Mouse (Mus musculus) gastrocnemius, postnatal 36 days (tissue): Measurements from ENCODE around the gene Hoxd13. TPM values are rescaled to one million over a fixed set of nuclear protein-coding genes. Genes with fewer than 3 reads are reported as not detected.

ENCODE experiments used
- DNase-seq, 2 experiments: peaks; one replicate each; pipeline ENCODE4 v3.0.0; 2022
- intact Hi-C: fragments of 180-260 bp; cut with DNase I; formaldehyde crosslinking; loops from one replicate; pipeline ENCODE4 v1.15.1; 2025
- total RNA-seq, 2 experiments: library from RNA; stranded (reverse); gene quantifications; 2 replicates each; pipeline ENCODE4 v1.2.3; 2021

Hoxd13 gene
- total RNA-seq, 2 experiments from 2014 or later: not detected

GRCm38 (mm10) chr2:74678891-74679595 lies 10.9 kb downstream of the Hoxd13 start, which contains the start of gene Hoxd11:
Hoxd11 (plus strand) TSS chr2:74679557.
- intact Hi-C loops: no loop called here
- DNase-seq: no peak

DNA sequence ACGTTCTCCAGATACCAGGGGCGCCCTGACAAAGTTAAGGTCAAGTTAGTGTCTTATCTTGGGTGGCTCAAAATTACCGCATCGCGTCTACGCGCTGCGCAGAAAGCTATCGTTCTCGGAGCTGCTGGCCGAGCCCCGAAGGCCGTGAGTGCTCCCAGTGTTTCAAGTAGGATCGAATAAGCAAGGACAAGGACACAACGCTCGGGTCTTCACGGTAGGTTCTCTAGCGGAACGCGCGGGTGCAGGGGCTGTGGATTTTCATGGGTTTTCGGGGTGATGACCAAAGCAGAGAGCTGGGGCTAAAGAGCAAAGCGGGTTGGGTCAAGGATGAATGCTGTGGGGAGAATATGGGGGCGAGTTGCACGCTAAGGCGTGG lies 11.5 kb downstream of the Hoxd13 start:
- DNase-seq: no peak
- intact Hi-C loops: no loop called here

GRCm38 (mm10) chr2:74679980-74680379 lies 11.9 kb downstream of the Hoxd13 start:
- DNase-seq: no peak
- intact Hi-C loops: no loop called here

DNA sequence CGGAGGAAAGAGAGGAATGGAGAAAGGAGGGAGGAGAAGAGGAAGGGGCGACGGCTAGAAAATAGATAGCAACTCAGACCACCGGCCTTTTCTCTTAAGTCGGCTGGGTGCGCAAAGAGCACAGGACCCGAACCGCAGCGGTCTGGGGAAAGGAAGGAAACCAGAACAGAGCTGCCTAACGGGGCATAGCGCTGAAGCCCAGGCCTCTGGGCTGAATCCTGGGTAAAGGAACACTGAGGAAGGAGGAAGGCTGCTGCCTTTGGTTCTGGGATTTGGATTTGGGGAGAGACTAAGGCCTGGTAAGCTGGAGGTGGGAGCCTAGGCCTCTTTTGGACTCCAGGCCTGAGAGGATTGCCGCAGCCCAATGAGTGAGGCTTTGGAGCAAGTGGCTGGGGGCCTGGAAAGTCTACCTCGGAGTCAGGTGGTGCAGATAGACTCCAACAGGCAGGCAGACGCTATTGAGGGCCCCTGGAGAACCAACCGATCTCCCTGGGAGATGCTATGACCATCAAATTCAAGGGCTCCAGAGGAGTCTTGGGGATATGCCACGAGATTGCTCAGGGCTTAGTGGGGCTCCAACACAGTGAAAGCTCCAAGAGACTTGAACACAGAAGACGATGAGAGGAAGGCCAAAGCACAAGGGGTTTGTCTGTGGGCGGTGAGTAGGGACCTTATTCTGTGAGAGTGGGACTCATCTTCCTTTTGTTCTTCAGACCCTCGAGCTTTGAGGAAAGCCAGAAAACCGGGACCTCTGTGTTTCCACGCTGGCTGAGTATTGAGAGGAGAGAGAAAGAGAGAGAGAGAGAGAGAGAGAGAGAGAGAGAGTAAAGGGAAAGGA lies 12.7 kb downstream of the Hoxd13 start:
- intact Hi-C loops: no loop called here
- no peak for DNase-seq

DNA sequence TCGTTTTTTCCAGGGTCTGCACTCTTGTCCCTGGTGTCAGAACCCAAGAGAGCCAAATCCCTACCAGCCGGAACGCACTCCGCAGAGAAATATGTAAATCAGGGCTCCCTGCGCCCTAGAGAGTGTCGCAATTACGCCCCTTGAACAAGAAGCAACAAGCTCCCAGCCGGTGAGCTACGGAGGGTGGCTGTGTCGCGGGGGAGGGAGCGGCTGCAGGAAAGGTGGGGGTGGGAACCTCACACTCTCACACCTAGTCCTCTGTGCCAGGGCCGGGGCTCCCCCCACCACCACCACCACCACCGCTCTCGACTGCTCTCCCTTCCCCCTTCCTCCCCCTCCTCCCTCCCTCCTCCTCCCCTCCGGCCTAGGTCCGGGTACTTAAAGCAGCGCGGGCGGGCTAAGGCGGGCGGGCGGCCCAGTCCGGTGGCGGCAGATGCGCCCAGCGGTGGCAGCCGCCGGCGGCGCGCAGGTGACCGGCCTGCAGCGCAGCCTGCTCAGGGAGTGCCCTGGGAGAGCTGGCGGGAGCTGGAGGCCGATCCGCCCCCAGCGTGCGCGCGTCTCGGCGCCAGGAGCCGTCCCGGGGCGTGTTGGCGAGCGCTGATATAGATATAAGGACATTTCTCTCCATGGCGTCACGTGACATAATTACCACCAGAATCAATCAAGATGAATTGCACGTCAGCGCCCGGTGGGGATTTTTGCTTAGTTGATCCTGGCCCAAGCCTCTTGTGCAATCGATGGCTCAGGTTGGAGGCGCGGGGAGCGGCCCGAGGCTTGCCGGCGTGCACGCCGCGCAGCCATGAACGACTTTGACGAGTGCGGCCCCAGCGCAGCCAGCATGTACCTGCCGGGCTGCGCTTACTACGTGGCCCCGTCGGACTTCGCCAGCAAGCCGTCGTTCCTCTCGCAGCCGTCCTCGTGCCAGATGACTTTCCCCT lies 13.8 kb downstream of the Hoxd13 start:
- intact Hi-C loops: no loop called here
- no peak for DNase-seq

- no peak for DNase-seq
These were observed 14.7 kb downstream of the Hoxd13 start for GRCm38 (mm10) chr2:74682796-74683195.

GRCm38 (mm10) chr2:74683471-74683951 lies 15.4 kb downstream of the Hoxd13 start:
- intact Hi-C loops: no loop called here
- no peak for DNase-seq

More at GRCm38 (mm10) chr2:74682796-74683195, 14.7 kb downstream of the Hoxd13 start:
- intact Hi-C loops: no loop called here

- intact Hi-C loops: no loop called here
- no peak for DNase-seq
These were observed 16.0 kb downstream of the Hoxd13 start for GRCm38 (mm10) chr2:74684106-74684505.

- intact Hi-C loops: no loop called here
- DNase-seq: no peak
These were observed 17.0 kb downstream of the Hoxd13 start for GRCm38 (mm10) chr2:74685059-74685603.

DNA sequence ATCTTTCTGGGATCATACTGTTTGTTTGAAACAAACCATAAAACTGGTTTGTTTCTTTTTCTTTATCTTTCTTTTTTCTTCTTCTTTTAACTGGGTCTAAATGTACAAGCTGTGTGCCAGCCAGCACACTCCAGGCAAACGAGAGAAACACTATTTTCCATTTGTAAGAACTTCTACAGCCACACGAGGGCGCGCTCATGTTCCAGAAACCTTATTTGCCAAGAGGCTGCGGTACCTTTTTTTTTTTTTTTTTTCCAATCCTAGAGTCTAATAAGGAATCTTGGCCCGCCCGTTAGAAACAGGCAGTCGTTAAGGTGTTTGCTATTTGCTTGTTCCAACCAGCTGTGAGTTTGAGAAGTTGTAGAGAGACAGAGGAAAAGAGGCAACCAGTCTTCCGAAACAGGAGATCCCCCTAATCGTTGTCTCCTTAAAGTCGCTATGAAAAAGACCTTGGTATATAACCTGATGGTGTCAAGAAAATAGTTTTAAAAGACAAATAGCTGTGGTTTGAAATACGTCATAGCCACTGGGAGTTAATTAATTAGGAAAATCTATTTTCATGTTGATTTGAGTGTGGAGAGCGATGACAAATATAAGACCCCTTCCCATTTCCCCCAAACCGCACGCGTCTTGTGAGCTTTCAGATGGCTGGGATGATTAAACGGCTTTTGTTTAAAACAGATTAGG lies 18.3 kb downstream of the Hoxd13 start:
- intact Hi-C loops: no loop called here
- DNase-seq: peak in 1 of 2 experiments; percentile 61

GRCm38 (mm10) chr2:74686988-74687697 lies 19.0 kb downstream of the Hoxd13 start:
- no peak for DNase-seq
- intact Hi-C loops: no loop called here

- intact Hi-C loops: no loop called here
- DNase-seq: no peak
These were observed 19.8 kb downstream of the Hoxd13 start for GRCm38 (mm10) chr2:74687698-74688555.

- intact Hi-C loops: no loop called here
- no peak for DNase-seq
These were observed 20.9 kb downstream of the Hoxd13 start for GRCm38 (mm10) chr2:74688795-74689573.

- no peak for DNase-seq
- intact Hi-C loops: no loop called here
These were observed 21.6 kb downstream of the Hoxd13 start for GRCm38 (mm10) chr2:74689574-74690337.

DNA sequence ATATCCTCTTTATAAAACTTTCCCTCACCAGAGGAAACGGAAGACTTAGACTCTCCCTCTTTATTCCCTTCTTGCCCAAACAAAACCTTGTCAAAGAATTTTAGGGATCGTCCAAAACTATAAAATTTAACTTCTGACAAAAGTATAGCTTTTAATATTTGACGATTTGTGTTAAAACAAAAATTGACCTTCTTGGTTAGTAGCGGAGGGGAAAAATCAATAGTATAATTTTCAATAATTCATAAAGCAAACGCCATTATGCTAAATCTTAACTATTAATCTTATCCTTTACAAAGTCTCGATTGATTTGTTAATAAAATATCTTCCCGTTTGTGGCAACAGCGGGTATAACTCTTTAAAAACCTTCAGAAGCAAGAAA lies 22.2 kb downstream of the Hoxd13 start:
- intact Hi-C loops: no loop called here
- no peak for DNase-seq
